Mouse (Mus musculus) hematopoietic stem cell, adult 5-6 weeks (primary cell): ENCODE data around the gene Fam20a. TPM values are rescaled to one million over a fixed set of nuclear protein-coding genes. Genes with fewer than 3 reads are reported as not detected.
"Not testable (repeated sequence)": the region's sequence is repeated elsewhere in the genome, so short reads cannot be mapped to it uniquely, and the experiment has no call there.

Experiments
- ATAC-seq, 2 experiments: fragments of 125-278 bp in 1 of 2; replicated peaks in 1 of 2; 2 replicates each; pipeline ENCODE4 v1.8.0; 2016 to 2017; ENCODE audit warnings: inconsistent platforms in 2 of 2, mild to moderate bottlenecking in 2 of 2, moderate number of reproducible peaks in 2 of 2, low read depth in 1 of 2, moderate TSS enrichment in 1 of 2; ENCODE audit not compliant: low FRiP score in 2 of 2, poor library complexity in 2 of 2, severe bottlenecking in 2 of 2, insufficient read depth in 1 of 2, low TSS enrichment in 1 of 2
- total RNA-seq: library from RNA; stranded (forward); fragments of 172-1452, 232-1000 nt; gene quantifications from 2 replicates; pipeline ENCODE4 v1.2.3, GENCODE M21; 2017

Gene Fam20a
- total RNA-seq, 1 experiment from 2014 or later = not detected

- no peak for ATAC-seq
Observed at GRCm38 (mm10) chr11:109671136-109672020, 50.7 kb downstream of the Fam20a start.

- ATAC-seq = peak in 1 of 2 experiments; percentile 51; a peak in 3 of 4 replicates
Observed at GRCm38 (mm10) chr11:109670026-109670916, 51.8 kb downstream of the Fam20a start.

GRCm38 (mm10) chr11:109669149-109669708 is 52.9 kb downstream of the Fam20a start:
- no peak for ATAC-seq

- ATAC-seq = no peak
Observed at GRCm38 (mm10) chr11:109668115-109668725, 53.9 kb downstream of the Fam20a start.

- ATAC-seq = no peak
Observed at GRCm38 (mm10) chr11:109667371-109667770, 54.7 kb downstream of the Fam20a start.

GRCm38 (mm10) chr11:109666411-109666810 is 55.7 kb downstream of the Fam20a start:
- no peak for ATAC-seq

GRCm38 (mm10) chr11:109665424-109665823 is 56.7 kb downstream of the Fam20a start:
- ATAC-seq = no peak

- no peak for ATAC-seq
Observed at GRCm38 (mm10) chr11:109664293-109664692, 57.8 kb downstream of the Fam20a start.

- not testable (repeated sequence) for ATAC-seq
Observed at GRCm38 (mm10) chr11:109660526-109660925, 61.6 kb downstream of the Fam20a start.

- ATAC-seq = no peak
Observed at GRCm38 (mm10) chr11:109656232-109656631, 65.8 kb downstream of the Fam20a start.

GRCm38 (mm10) chr11:109654581-109654980 is 67.5 kb downstream of the Fam20a start:
- no peak for ATAC-seq

GRCm38 (mm10) chr11:109653201-109653600 is 68.9 kb downstream of the Fam20a start:
- ATAC-seq = no peak

- no peak for ATAC-seq
Observed at GRCm38 (mm10) chr11:109652505-109652904, 69.6 kb downstream of the Fam20a start.

- ATAC-seq = peak in 1 of 2 experiments; percentile 0; a peak in 1 of 4 replicates
Observed at GRCm38 (mm10) chr11:109651566-109652024, 70.5 kb downstream of the Fam20a start.

GRCm38 (mm10) chr11:109650788-109651565 is 71.1 kb downstream of the Fam20a start:
- peak; percentile 75 to 78 for ATAC-seq

GRCm38 (mm10) chr11:109649975-109650701 is 71.9 kb downstream of the Fam20a start:
- ATAC-seq = peak; percentile 34 to 66
